Mouse (Mus musculus): ENCODE measurements around the gene Pcyox1. TPM values are rescaled to one million over a fixed set of nuclear protein-coding genes. Genes with fewer than 3 reads are reported as not detected.
"Not testable (repeated sequence)": the region's sequence is repeated elsewhere in the genome, so short reads cannot be mapped to it uniquely, and the experiment has no call there.

The Pcyox1 gene
- polyA plus RNA-seq, 1 experiment from 2014 or later, result 87.9 TPM

GRCm38 (mm10) chr6:86393187-86393586 lies 3.8 kb downstream of the Pcyox1 start:
- 90% methylated on average over 1 of the region's 1 CpGs for WGBS
- peaks cover 6% of the 10 kb centered on the region for H3K27me3 ChIP-seq (ENCODE audit: low read depth, poor library complexity, severe bottlenecking)
- peaks cover 28% of the 10 kb centered on the region for H3K4me1 ChIP-seq
- H3K4me3 ChIP-seq, result no peak overlapping the region
- peaks cover 63% of the 10 kb centered on the region for H3K36me3 ChIP-seq
- no peaks in the 10 kb centered on the region for H3K9me3 ChIP-seq (replicated peaks)
- no peak overlapping the region for H3K27ac ChIP-seq (replicated peaks)
- DNase-seq (ENCODE audit: low spot score), result no peak

DNA sequence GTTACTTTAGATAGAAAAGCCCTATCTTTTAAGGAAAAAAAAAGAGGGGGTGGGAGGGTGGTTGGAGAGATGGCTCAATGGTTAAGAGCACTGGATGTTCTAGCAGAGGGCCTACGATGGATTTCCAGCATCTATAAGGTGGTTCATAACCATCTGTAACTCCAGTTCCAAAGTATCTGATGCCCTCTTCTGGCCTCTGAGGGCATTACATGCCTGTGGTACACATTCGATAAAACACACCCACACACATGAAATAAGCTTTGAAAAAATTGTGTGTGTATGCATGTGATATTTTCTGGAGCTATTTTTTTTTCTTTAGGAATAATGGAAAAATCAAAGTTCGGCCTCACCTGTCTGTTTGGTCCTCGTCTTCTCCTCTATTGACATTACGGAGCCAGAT lies 5.6 kb downstream of the Pcyox1 start:
- no peaks in the 10 kb centered on the region for H3K27me3 ChIP-seq (ENCODE audit: low read depth, poor library complexity, severe bottlenecking)
- no peak overlapping the region for H3K4me3 ChIP-seq
- DNase-seq (ENCODE audit: low spot score), result no peak
- no peaks in the 10 kb centered on the region for H3K9me3 ChIP-seq (replicated peaks)
- no peak overlapping the region for H3K27ac ChIP-seq (replicated peaks)
- peaks cover 19% of the 10 kb centered on the region for H3K4me1 ChIP-seq
- H3K36me3 ChIP-seq, result peaks cover 81% of the 10 kb centered on the region
- 96% methylated on average over 5 of the region's 5 CpGs for WGBS

DNA sequence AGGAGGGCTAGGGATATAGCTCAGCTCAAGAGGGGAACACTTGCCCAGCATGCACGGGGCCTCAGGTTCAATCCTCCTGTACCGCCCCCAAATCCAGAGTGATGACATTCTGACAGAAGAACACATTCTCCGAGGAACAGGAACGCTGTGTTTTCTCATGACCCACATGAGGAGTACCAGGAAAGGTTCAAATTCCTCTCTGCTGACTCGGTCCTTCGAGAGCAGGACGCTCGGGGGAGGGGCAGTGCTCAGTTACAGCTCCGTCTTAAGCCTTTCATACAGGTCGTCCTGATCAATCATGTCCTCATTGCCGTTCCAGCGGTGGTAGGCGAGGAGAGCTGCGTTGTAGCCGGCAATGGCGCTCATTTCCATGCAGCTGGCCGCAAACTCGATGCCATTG lies 8.5 kb downstream of the Pcyox1 start:
- H3K9me3 ChIP-seq (replicated peaks), result no peaks in the 10 kb centered on the region
- H3K27ac ChIP-seq (replicated peaks), result no peak overlapping the region
- H3K27me3 ChIP-seq (ENCODE audit: low read depth, poor library complexity, severe bottlenecking), result no peaks in the 10 kb centered on the region
- no peak overlapping the region for H3K4me3 ChIP-seq
- peaks cover 84% of the 10 kb centered on the region for H3K36me3 ChIP-seq
- H3K4me1 ChIP-seq, result 0 out of 2 replicates have a peak, but pooled peaks cover under 1% of the 10 kb centered on the region
- 89% methylated on average over 18 of the region's 18 CpGs for WGBS
- DNase-seq (ENCODE audit: low spot score), result no peak

- Histone ChIP-seq H3K4me3 (no peak overlapping the region), H3K36me3 (peaks cover 74% of the 10 kb centered on the region), H3K27me3 (ENCODE audit: low read depth, poor library complexity, severe bottlenecking) (no peaks in the 10 kb centered on the region), H3K4me1 (0 out of 2 replicates have a peak, but pooled peaks cover 4% of the 10 kb centered on the region), H3K9me3 (replicated peaks) (no peaks in the 10 kb centered on the region), H3K27ac (replicated peaks) (no peak overlapping the region)
- DNase-seq (ENCODE audit: low spot score), result no peak
- 91% methylated on average over 12 of the region's 12 CpGs for WGBS
These were observed 9.6 kb downstream of the Pcyox1 start for GRCm38 (mm10) chr6:86387313-86387712.

DNA sequence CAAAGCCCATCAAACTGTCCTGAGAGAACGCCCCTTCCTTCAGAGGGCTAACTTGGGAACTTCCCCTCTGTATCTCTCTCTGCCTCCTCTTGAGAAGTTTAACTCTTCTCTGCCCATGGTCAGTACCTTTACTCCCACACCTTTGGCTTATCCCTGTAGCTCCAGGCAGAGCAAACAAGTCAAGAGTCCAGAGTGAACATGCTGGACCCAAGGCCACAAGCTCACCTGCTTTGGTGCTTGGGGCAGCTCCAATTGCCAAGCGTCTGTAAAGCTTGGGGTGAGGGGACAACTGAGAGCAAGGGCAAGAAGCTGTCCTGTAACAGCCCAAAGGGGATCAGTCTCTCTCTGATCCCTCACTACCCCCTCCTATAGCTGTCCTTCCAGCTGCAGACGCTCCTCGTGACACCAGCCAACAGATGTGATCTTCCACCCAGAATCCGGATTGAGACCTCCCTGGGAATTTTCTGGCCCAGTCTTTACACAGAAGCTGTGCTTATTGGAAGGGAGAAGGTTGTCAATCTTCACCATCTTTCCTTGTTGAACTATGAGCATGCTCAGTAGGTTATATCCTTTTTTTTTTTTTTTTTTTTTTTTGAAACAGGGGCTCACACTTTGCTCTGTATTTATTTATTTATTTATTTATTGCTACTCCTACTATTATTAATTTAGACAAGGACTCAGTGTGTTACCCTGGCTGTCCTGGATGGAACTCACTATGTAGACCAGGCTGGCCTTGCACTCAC lies 11.4 kb downstream of the Pcyox1 start:
- H3K4me3 ChIP-seq, result no peak overlapping the region
- no peak overlapping the region for H3K27ac ChIP-seq (replicated peaks)
- 85% methylated on average over 5 of the region's 5 CpGs for WGBS
- no peaks in the 10 kb centered on the region for H3K9me3 ChIP-seq (replicated peaks)
- H3K27me3 ChIP-seq (ENCODE audit: low read depth, poor library complexity, severe bottlenecking), result no peaks in the 10 kb centered on the region
- H3K4me1 ChIP-seq, result 0 out of 2 replicates have a peak, but pooled peaks cover 4% of the 10 kb centered on the region
- DNase-seq (ENCODE audit: low spot score), result no peak
- peaks cover 58% of the 10 kb centered on the region for H3K36me3 ChIP-seq

- 81% methylated on average over 4 of the region's 4 CpGs for WGBS
- Histone ChIP-seq H3K36me3 (peaks cover 56% of the 10 kb centered on the region), H3K27me3 (ENCODE audit: low read depth, poor library complexity, severe bottlenecking) (no peaks in the 10 kb centered on the region), H3K4me3 (no peak overlapping the region), H3K4me1 (0 out of 2 replicates have a peak, but pooled peaks cover 4% of the 10 kb centered on the region), H3K9me3 (replicated peaks) (no peaks in the 10 kb centered on the region), H3K27ac (replicated peaks) (no peak overlapping the region)
- no peak for DNase-seq (ENCODE audit: low spot score)
These were observed 12.3 kb downstream of the Pcyox1 start for GRCm38 (mm10) chr6:86384692-86385091.

DNA sequence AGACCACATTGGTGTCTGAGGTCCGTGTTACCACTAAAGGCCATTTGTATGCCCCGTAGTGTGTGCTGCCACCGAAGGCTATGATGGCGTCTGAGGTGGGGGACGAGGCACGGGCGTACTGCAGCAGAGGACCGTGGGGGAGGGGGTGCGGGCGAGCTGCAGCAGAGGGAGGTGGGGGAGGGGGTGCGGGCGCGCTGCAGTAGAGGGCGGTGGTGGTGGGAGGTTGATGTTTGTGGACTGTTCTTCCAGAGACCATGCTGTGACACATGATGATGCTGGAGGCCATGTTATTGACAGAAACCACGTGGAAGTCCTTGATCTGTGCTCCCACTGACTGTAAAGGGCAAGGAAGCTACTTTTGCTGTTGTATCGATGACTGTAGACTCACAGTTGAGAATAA lies 13.6 kb downstream of the Pcyox1 start:
- Histone ChIP-seq H3K27ac (replicated peaks) (no peak overlapping the region), H3K4me3 (no peak overlapping the region), H3K27me3 (ENCODE audit: low read depth, poor library complexity, severe bottlenecking) (no peaks in the 10 kb centered on the region), H3K36me3 (peaks cover 56% of the 10 kb centered on the region), H3K4me1 (0 out of 2 replicates have a peak, but pooled peaks cover 4% of the 10 kb centered on the region), H3K9me3 (replicated peaks) (no peaks in the 10 kb centered on the region)
- WGBS, result 57% methylated on average over 16 of the region's 16 CpGs
- no peak for DNase-seq (ENCODE audit: low spot score)

GRCm38 (mm10) chr6:86382551-86382950 lies 14.4 kb downstream of the Pcyox1 start:
- no peak for DNase-seq (ENCODE audit: low spot score)
- Histone ChIP-seq H3K4me1 (0 out of 2 replicates have a peak, but pooled peaks cover 4% of the 10 kb centered on the region), H3K27me3 (ENCODE audit: low read depth, poor library complexity, severe bottlenecking) (no peaks in the 10 kb centered on the region), H3K36me3 (peaks cover 56% of the 10 kb centered on the region), H3K27ac (replicated peaks) (no peak overlapping the region), H3K9me3 (replicated peaks) (no peaks in the 10 kb centered on the region), H3K4me3 (no peak overlapping the region)

GRCm38 (mm10) chr6:86380112-86380511 lies 16.8 kb downstream of the Pcyox1 start:
- not testable (repeated sequence) for H3K4me3 ChIP-seq; H3K9me3 ChIP-seq (replicated peaks); DNase-seq (ENCODE audit: low spot score); H3K27me3 ChIP-seq (ENCODE audit: low read depth, poor library complexity, severe bottlenecking); H3K27ac ChIP-seq (replicated peaks); H3K4me1 ChIP-seq
- WGBS, result 76% methylated on average over 8 of the region's 8 CpGs
- peaks cover 55% of the 10 kb centered on the region for H3K36me3 ChIP-seq

GRCm38 (mm10) chr6:86378341-86378740 lies 18.6 kb downstream of the Pcyox1 start:
- H3K4me1 ChIP-seq, result peaks cover 5% of the 10 kb centered on the region
- no peak for DNase-seq (ENCODE audit: low spot score)
- H3K9me3 ChIP-seq (replicated peaks), result no peaks in the 10 kb centered on the region
- peaks cover 69% of the 10 kb centered on the region for H3K36me3 ChIP-seq
- H3K27me3 ChIP-seq (ENCODE audit: low read depth, poor library complexity, severe bottlenecking), result no peaks in the 10 kb centered on the region
- no peak overlapping the region for H3K4me3 ChIP-seq
- WGBS, result 92% methylated on average over 3 of the region's 3 CpGs
- H3K27ac ChIP-seq (replicated peaks), result no peak overlapping the region

- Histone ChIP-seq H3K36me3 (peaks cover 68% of the 10 kb centered on the region), H3K4me1 (peaks cover 26% of the 10 kb centered on the region), H3K4me3 (no peak overlapping the region), H3K9me3 (replicated peaks) (no peaks in the 10 kb centered on the region), H3K27me3 (ENCODE audit: low read depth, poor library complexity, severe bottlenecking) (no peaks in the 10 kb centered on the region), H3K27ac (replicated peaks) (no peak overlapping the region)
- 96% methylated on average over 6 of the region's 6 CpGs for WGBS
- no peak for DNase-seq (ENCODE audit: low spot score)
These were observed 23.4 kb downstream of the Pcyox1 start for GRCm38 (mm10) chr6:86373556-86373955.

DNA sequence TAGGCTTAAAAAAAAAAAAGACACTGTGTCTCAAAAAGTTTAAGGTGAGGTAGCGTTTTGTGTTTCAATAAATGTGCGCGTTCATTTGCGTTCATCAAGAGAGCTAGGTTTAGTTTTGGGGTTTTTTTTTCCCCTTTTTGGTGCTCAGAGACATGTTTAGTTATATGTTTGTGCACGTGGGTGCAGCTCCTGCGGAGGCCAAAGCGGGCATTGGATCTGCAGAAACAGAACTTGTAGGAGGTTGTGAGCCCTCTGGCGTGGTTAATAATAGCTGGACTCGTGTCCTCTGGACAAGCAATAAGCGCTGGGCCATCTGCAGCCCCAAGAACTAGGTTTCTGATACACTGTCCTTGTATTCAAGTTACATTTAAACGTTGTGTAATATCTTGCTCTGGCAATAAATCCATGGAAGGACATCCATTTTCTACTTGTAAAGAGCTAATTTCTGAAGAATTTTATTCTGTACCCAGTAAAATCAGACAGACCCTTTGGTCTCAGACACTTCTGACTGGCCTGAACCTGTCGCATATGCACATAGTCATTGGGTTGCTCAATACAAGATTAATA lies 24.9 kb downstream of the Pcyox1 start:
- Histone ChIP-seq H3K36me3 (peaks cover 67% of the 10 kb centered on the region), H3K27ac (replicated peaks) (peak overlapping the region; percentile 94)
- 6% methylated on average over 12 of the region's 12 CpGs for WGBS

GRCm38 (mm10) chr6:86371340-86371911 lies 25.5 kb downstream of the Pcyox1 start:
- H3K9me3 ChIP-seq (replicated peaks), result no peaks in the 10 kb centered on the region
- H3K4me3 ChIP-seq, result peak overlapping the region; percentile 96
- H3K27ac ChIP-seq (replicated peaks), result peak overlapping the region; percentile 94
- H3K27me3 ChIP-seq (ENCODE audit: low read depth, poor library complexity, severe bottlenecking), result no peaks in the 10 kb centered on the region
- under 1% methylated on average over 50 of the region's 50 CpGs for WGBS
- DNase-seq (ENCODE audit: low spot score), result peak; percentile 97
- H3K4me1 ChIP-seq, result peaks cover 34% of the 10 kb centered on the region
- H3K36me3 ChIP-seq, result peaks cover 63% of the 10 kb centered on the region

More for the DNA sequence above, 24.9 kb downstream of the Pcyox1 start:
- no peak for DNase-seq (ENCODE audit: low spot score)
- H3K27me3 ChIP-seq (ENCODE audit: low read depth, poor library complexity, severe bottlenecking), result no peaks in the 10 kb centered on the region
- peaks cover 28% of the 10 kb centered on the region for H3K4me1 ChIP-seq
- H3K9me3 ChIP-seq (replicated peaks), result no peaks in the 10 kb centered on the region
- peak overlapping the region; percentile 96 for H3K4me3 ChIP-seq
